Mouse (Mus musculus): ENCODE measurements at regions not wholly inside any gene's neighbourhood (a gene's known extent, or its start where the extent isn't known, plus 50 kb on each side); places are given as distances from the start of the nearest gene placed in this dataset.
"Not testable (repeated sequence)": the region's sequence is repeated elsewhere in the genome, so short reads cannot be mapped to it uniquely, and the experiment has no call there.

DNA sequence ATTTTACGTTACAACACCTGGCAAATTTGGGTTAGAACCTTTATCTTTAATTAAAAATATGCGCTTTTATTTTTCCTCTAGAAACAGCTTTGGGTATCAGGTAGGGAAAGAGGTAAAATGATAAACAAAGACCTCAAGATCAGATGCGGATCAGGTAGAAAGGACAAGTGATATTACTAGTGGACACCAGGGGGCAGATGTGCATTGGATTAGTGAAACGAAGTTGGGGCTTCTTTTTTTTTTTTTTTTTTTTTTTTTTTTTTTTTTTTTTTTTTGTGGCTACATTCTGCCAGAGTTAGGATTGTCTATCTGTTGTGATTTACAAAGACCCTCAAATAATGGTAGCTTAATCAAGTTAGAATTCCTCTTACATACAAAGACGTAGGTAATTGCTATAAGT is 153.8 kb downstream of the Cd109 start:
- no peak for DNase-seq (ENCODE audit: low spot score in 2 of 2)

DNA sequence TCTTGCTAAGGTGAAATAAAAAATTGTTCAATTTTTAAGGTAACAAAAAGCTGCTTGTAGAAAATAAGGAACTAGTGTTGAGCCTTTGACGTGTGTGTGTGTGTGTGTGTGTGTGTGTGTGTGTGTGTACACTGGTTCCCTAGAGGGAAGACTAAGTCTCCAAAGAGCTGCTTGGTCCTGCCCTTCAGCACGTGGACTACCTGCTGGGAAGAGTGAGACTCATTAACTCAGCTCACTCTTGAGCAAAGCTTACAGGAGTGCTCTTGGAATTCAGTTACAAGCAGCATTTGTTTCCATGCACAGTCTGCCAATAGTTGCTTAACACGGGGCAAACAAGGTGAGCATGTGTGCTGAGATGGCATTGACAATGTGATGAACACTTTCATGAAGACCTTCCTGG is 158.6 kb downstream of the Cd109 start:
- no peak for DNase-seq (ENCODE audit: low spot score in 2 of 2)

DNA sequence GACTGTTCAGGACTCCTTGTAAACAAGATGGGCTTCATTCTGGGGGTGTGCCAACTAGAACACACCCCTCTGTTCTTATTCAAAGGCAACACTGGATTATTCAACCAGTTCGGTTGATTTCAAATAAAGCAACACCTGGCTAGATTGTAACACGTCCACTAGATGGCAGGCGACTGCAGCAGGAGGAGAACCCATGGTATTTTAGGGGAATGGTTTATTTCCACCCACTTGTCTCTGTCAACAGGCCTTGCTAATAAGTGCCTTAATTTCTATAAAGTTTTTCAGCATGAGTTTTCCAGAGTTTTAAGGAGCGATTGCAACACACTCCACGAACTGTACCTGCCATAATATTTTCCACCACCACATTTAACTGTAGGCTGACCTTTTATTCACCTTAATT is 160.1 kb downstream of the Cd109 start:
- no peak for DNase-seq (ENCODE audit: low spot score in 2 of 2)

DNA sequence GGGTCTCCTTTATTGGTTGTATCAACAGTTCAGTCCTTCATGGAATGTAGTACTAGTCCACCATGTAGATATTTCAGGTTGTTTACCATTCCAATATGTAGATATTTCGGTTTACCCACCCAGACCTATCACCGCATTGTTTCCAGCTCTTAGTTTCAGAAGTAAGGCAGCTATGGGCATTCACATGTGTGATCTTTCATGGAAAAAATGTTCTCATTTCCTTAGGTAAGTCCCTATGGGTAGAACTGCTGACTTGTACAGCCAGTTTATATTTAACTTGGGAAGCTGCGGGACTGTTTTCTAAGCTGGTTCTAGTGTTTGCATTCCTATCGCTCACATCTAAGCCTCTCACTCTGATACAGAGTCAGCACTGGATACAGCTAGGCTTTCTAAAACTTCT is 165.2 kb downstream of the Cd109 start:
- DNase-seq (ENCODE audit: low spot score in 2 of 2) = no peak

DNA sequence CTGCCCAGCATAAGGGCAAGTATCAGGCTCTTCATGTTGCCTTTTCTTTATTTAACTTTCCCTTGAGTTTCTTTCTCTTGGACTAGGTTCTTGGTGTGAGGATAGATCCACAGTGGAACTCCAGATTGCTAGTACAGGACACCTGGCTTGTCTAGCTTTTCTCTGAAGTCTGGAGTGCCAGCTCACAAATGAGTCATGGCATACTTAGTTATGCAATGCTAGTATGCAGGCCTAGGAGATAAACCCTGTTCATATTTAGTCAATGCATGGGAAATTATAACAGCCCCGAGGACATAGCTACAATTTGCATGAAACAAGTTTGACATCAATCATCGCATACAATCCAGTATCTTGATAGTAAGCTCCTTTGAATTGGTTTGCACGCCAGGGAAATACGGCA is 167.0 kb downstream of the Cd109 start:
- DNase-seq (ENCODE audit: low spot score in 2 of 2) = no peak

DNA sequence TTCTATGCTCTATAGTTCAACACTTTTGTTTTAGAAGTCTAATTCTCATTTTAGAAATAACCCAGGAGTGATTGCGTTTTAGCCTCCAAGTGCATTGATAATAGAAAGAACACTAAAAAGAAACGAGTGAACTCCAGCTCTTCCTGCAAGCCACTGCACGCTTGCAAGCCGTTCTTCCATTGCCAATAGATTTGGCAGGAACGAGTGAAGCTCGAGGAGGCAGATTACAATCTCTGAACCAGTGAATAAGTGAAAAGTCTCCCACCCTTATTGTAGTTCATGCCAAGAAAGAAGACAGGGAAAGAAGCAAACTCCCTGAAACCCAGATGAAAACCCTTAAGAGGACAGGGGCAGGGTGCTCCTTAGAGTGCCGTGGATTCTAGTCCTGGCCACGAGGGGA is 167.5 kb downstream of the Cd109 start:
- DNase-seq (ENCODE audit: low spot score in 2 of 2) = no peak

DNA sequence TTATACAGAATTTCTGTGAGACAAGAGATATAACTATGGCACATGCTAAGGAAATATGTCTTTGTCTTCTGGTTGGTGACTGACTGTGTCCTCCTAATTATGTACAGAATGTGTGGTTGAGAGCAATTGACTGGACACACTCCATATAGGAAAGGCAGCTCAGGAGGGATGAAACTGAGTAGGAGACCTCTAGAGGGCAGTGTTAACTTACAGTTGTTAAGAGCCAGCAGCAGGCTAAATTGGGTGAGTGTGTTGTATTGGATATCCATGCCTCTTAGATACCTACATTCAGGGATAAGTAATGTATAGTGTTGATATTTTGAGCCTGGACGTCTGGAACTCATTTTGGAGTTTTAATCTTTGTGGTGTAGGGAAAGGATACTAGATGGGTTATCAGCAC is 172.5 kb downstream of the Cd109 start:
- DNase-seq (ENCODE audit: low spot score in 2 of 2) = peak in 1 of 2 experiments; percentile 7

DNA sequence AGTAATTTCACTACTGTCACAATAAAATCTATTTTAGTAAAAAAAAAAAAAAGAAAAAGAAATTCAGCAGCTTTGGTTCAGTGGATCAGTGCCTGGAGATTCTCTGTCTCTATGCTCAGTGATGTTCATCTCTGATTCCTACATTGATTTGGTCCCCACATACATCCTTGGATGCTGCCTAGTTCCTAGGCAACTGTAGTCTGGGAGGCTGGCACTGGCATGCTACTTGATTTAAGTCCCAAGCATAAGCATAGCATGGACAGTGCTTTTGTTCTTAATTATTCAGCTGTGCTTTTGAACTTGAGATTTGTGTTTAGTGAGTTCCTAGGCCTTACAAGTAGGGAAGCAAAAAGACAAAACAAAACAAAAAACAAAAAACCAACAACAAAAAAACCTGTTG is 174.4 kb downstream of the Cd109 start:
- DNase-seq (ENCODE audit: low spot score in 2 of 2) = no peak

DNA sequence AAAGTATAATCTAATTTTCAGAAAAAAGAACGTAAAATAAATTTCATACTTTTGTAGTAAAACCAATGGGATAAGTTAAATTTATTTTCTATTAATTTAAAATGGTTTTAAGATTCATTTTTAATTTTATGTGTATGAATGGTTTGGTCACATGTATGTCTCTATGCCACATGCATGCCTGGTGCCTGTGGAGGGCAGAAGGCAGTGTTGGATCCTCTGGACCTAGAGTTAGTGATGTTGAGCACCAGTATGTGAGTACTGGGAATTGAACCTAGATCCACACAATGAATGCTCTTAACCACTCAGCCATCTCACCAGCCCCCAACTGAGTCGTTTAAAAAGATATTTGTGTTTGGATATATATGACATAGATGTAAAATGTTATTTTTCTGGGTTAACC is 174.8 kb downstream of the Cd109 start:
- DNase-seq (ENCODE audit: low spot score in 2 of 2) = no peak

DNA sequence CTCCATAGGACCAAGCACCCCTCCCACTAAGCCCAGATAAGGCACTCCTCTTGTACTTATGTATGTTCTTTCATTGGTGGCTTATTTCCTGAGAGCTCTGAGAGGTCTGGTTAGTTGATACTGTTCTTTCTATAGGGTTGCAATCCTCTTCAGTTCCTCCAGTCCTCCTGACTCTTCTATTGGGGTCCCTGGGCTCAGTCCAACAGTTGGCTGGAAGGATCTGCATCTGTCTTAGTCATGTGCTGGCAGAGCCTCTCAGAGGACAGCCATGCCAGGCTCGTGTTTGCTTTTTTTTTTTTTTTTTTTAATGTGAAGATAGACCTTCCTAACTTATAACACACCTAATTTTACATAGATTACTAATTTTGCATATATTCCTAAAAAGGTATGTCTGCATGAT is 180.5 kb downstream of the Cd109 start:
- DNase-seq (ENCODE audit: low spot score in 2 of 2) = no peak

DNA sequence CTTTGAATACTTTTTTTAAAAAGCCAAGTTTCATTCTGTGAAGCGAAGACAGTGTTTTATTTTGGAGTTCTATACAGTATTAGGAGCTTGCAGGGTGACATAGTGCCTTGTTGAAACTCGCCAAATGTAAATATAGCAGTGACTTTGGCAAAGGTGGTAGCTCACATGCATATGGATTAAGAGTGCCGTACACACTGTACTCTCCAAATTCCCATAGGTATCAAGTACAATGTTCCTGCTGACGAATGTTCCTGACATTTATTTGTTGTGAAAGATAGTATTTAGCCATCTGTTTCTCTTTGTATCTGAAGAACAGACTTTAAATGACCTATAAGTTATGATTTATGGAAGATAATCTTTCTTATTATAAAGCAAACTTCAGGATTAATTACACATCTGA is 201.9 kb downstream of the Cd109 start:
- no peak for DNase-seq (ENCODE audit: low spot score in 2 of 2)

DNA sequence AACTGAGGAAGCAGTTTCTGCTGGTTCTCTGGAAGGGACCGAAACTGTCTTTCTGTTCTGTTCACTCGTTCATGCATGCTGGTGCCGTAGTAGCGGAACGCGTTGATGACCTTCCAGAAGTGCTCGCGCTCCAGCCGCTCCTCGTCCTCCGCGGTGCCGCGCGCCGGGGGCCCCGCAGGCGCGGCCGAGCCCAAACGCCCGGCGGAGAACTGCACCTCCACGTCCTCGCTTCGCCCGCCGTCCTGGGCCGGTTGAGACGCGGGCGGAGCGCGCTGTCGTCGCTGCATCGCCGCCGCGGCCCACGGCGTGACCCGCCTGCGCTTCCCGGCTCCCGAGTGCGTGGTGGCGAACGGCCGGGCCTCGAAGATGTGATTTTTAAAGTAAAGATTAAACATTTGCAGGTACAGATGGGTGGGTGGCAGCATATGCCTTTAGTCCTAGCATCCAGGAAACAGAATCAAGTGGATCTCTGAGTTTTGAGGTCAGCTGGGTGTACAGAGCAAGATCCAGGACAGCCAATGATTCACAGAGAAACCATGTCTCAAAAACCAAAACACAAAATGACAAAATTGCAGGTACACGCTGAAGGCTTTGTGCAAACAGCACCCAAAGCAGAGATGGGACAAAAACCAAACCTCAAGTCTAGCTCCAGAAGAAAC is 206.3 kb downstream of the Cd109 start:
- peak in 1 of 2 experiments; percentile 4 for DNase-seq (ENCODE audit: low spot score in 2 of 2)

DNA sequence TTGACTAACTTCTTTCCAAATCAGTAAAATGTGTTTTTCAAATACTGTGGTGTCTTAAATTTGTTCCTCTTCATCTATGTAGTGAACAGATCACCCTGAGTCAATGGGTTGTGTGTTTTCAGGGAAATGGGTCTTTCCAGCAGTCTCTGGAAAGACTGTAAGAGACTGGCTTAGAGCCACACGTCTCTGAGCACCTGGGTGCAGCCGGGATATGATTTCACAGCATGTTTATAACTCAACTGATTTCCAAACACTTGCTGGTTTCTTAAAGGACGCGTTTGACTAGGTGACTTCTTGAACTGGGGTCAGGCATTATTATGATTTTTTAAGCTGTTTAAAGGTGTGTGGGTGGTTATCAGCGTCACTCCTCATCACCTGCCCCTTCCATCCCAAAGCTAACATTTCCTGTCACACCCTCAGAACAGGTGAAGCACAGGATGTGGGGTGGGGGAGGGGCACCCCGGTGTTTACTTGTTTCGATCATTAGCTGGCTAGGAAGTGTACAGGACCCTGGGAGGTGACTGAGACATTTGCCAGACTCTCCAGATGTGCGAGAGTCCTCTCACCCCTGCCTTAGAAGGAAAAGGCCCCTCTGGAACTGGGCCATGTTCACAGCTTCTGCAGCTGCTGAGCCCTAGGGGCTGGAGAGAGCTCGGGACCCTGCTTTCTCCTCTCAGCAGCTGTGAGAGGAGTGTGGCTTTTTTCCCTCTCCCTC is 229.8 kb downstream of the Cd109 start:
- DNase-seq (ENCODE audit: low spot score in 2 of 2) = peak; percentile 3 to 61

DNA sequence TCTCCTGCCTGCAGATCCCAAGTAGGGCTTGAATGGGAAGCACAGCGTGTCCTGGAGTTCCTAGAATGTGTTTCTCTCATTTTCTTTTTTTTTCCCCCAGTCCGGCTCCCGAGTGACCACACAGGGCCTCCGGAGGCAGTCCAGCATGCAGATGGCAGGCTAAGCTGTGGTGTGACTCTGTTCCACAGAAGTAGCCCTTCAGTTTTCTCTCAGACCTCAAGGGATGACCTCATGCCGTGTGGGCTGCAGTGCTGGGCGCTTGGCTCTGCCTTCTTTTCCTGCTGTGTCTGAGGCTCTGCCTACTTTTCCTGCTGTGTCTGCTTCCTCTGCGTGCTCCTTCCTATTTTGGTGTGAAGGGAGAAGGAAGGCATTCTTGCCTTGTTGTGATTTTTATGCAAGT is 230.8 kb downstream of the Cd109 start:
- peak; percentile 1 to 4 for DNase-seq (ENCODE audit: low spot score in 2 of 2)

DNA sequence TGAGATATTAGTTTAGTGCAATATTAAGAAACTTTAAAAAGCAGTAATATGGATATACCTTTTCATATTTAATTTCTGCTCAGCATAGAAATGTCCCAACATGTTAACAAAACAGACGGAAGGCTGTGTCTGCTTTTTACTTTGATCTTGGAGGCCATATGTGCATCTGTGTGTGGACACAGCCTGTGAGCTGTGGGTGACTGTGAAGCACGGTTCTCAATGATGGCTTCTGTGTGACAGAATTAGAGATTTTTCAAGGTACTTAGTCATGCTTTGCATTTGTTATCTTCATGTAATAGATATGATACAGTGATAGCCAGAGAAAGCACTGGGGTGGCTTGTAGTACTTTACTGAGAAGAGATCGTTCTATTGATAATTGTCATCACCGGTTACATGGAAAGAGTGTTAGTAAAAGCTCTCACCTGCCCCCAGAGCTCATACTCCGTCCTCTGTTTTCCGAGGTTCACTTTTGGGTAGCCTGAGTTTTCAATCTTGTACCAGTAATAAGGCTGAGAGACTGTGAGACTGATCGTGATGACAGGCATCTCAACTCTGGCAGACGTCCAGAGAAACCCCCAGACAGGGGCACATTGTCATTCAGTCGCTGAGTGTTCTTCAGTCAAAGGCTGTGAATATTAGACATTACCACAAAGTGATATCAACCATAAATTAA is 232.7 kb downstream of the Cd109 start:
- no peak for DNase-seq (ENCODE audit: low spot score in 2 of 2)

DNA sequence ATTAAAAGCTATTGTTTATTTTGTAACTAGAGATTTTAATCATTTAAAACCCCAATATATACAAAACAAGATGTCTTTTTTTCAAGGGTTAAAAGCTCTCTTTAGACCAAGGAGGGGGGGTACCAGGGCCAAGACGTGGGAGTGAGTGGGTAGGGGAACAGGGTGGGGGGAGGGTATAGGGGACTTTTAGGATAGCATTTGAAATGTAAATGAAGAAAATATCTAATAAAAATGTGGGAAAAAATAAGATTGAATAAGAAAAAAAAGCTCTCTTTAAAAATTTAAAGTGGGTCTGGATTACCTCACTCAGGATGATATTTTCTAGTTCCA is 233.2 kb downstream of the Cd109 start:
- DNase-seq (ENCODE audit: low spot score in 2 of 2) = not testable (repeated sequence)

DNA sequence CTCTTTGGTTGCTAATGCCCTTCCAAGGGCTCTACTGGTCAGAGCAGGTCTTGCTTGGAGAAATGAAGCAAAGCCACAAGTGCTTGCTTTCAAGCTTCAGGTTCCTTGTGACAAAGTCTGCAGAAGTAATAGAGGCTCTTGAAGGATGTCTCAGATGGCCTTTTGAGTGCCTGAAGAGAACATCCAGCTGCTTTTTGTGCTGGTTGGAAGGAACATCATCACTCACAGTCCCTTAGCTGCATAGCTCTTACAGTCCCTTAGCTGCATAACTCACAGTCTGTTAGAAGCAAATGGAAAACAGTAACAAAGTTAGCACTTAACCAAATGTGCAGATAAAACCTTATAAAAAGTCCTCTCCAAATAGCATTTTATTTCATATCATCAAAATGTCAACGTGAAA is 241.6 kb downstream of the Cd109 start:
- no peak for DNase-seq (ENCODE audit: low spot score in 2 of 2)

DNA sequence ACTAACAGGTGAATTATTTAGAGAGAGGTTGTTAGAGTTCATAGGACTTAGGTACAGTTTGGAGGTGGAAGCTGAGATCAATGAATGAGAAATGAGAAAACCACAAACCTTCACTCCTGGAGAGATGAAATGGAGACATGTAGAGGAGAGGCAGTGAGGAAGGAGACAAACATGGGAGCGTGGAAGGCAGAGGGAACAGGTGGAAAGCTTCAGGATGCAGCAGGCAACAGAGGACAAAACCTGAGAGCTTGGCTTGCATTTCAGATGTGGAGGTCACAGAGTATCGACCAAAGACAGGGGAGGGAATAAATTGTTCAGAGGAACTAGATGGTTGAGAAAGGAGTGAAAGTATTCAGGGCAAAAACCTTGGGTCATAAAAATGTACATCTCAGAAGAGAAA is 244.6 kb downstream of the Cd109 start:
- DNase-seq (ENCODE audit: low spot score in 2 of 2) = no peak

DNA sequence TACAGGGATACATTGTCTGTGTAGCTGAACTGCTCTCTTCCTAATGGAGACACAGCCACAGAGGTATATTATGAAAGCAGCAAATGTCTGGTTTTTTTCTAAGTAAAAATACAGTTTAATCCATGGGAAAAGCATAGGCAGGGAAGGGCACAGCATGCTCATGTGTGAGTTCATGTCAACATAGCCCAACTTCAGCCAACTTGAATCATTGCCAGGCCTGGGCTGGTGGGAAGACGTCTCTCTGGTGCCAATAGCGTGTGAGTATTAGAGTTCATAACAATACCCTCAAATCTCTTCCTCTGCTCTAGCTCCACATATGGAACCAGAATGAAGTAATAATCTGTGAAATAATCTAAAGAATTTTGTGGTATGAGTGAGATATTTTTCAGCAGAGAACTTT is 257.2 kb downstream of the Cd109 start:
- no peak for DNase-seq (ENCODE audit: low spot score in 2 of 2)

DNA sequence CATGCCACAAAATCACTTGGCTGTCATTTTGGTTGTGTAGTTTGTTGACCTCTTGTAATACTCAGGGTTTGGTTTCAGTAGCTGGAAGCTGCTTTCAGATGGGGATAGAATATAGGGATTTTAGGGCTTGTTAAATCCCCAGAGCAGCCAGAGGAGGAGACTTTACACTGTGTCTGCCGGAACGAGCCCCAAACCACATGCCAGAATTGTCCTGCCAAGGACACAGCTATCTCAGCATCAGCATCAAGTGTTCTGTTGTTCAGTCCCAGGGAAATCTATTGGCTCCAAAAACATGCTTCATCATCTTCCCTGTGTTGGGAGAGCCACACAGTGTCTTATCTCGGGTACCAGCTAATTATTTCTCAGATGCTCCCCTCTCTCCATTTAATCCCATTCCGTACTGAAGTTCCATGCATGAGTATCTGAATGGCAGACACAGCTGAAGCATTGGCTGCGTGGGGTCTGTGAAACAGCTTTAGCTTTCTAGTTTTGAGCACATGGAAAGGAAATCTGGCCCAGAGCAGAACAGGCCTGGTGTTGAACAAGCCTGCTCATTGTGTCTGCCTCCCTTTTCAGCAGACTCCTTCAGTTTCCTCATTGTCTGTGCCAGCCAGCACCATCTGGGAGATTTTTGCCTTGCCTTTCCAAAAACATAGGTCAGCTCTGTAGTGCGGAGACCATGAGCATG is 264.8 kb downstream of the Cd109 start:
- DNase-seq (ENCODE audit: low spot score in 2 of 2) = peak in 1 of 2 experiments; percentile 8

DNA sequence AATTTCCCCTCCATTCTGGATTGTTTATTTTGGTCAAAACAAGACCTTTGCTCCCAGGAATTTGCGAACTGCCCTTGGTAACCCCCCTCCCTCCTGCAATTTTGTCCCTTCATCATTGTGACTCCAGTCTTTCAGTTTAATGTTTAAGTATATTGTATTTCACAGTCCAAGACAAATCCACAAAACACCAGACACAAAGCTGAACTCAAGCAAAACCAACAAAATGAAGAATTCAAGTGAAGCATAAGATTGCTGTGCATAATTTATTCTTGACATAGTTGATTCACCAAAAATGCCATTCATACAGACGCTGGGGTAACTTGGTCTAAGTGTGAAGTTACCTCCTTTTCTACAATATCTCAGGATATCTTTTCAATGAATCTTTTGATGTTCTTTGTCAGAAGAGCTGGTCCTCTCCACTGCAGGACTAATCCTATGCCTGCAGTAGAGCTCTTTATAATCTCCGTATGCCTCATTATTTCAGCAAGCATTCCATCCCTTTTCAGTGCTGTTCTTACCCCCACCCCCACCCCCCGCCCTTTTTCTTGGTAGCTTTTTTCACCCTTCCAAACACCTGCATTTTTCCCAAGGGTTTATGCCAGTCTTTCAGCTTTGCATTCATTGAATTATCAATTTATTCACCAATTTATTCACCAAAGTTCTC is 265.4 kb downstream of the Cd109 start:
- DNase-seq (ENCODE audit: low spot score in 2 of 2) = no peak

DNA sequence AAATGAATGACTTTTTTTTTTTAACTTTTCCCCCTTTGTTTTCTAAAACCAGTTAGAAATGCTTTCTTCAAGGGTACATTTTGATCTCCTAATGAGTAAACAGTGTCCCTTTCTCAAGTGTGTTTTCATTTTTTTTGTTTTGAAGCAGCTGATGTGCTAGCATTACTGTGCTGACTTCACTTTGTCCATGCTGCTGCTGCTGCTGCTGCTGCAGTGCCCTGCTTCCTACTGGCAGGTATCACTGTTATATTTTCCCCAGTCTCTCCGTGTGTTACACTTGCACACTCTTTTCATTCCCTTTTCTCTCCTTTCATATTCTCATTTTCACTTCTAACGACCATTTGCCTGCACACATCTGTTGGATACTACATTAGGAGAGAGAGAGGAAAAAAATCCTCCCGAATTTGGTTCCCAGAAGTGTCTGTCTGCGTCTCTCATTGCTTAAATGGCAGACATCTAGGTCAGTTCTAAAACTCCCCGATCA is 266.0 kb downstream of the Cd109 start:
- DNase-seq (ENCODE audit: low spot score in 2 of 2) = no peak

Measured in heart, adult 9 months (tissue).